10 mouse cellular contexts compared by ENCODE assay signal in genomic region chr16:19884535-19884934, GRCm38 (mm10).
DNase-seq lines count a peak whose midpoint lies in the region; ATAC-seq and TF ChIP-seq lines count a peak whose summit lies in the region.
"Had no signal": no experiment of that assay in that cellular context is flagged by ENCODE, and none has a peak within 500 bp of the region (broad histone marks: within the 10 kb centered on the region; RNA-seq: fewer than 3 reads in every experiment).

No protein-coding gene starts in this region.

- TF ChIP-seq CTCF in lung, embryonic 14.5 days (IDR thresholded peaks at IDR 0.05; ENCODE audit: low read depth), result no peak

- H3K9ac ChIP-seq in heart, embryonic 15.5 days, result no peak overlapping the region
- no peak overlapping the region for H3K9ac ChIP-seq in lung, embryonic 14.5 days
- H3K9ac ChIP-seq in midbrain, embryonic 11.5 days (ENCODE audit: low read length), result no peak overlapping the region
- H3K9ac ChIP-seq: limb, embryonic 15.5 days had no signal

- H3K27me3 ChIP-seq in heart, embryonic 15.5 days, result no peaks in the 10 kb centered on the region
- H3K27me3 ChIP-seq in heart, embryonic 10.5 days (ENCODE audit: insufficient read depth, poor library complexity, severe bottlenecking), result no peaks in the 10 kb centered on the region
- H3K27me3 ChIP-seq in lung, embryonic 14.5 days (ENCODE audit: insufficient read depth, low read length), result no peaks in the 10 kb centered on the region
- no peaks in the 10 kb centered on the region for H3K27me3 ChIP-seq in myocyte (ENCODE audit: control insufficient read depth, insufficient read depth, insufficient read length)
- H3K27me3 ChIP-seq in midbrain, embryonic 11.5 days (ENCODE audit: control insufficient read depth, insufficient read depth, low read length), result no peaks in the 10 kb centered on the region
- H3K27me3 ChIP-seq: limb, embryonic 15.5 days had no signal

- ATAC-seq in heart, embryonic 15.5 days (replicated peaks; ENCODE audit: insufficient number of reproducible peaks, insufficient read depth, low FRiP score, low read depth), result no peak
- ATAC-seq in lung, embryonic 14.5 days (ENCODE audit: insufficient read depth), result peak; percentile 95
- ATAC-seq in midbrain, embryonic 11.5 days (ENCODE audit: low FRiP score), result no peak

- no peaks in the 10 kb centered on the region for H3K9me3 ChIP-seq in heart, embryonic 15.5 days (replicated peaks)
- no peaks in the 10 kb centered on the region for H3K9me3 ChIP-seq in heart, embryonic 10.5 days
- no peaks in the 10 kb centered on the region for H3K9me3 ChIP-seq in lung, embryonic 14.5 days (ENCODE audit: low read depth, low read length)
- no peaks in the 10 kb centered on the region for H3K9me3 ChIP-seq in midbrain, embryonic 11.5 days (ENCODE audit: control insufficient read depth, low read length)
- H3K9me3 ChIP-seq: limb, embryonic 15.5 days had no signal

- H3K27ac ChIP-seq in heart, embryonic 15.5 days, result peak overlapping the region; percentile 42; the same call in 1 of the 2 replicates
- no peak overlapping the region for H3K27ac ChIP-seq in heart, embryonic 10.5 days
- H3K27ac ChIP-seq in lung, embryonic 14.5 days (ENCODE audit: low read depth), result peak overlapping the region; percentile 66; the same call in 1 of the 2 replicates
- no peak overlapping the region for H3K27ac ChIP-seq in midbrain, embryonic 11.5 days (ENCODE audit: low read depth, low read length)
- H3K27ac ChIP-seq: limb, embryonic 15.5 days had no signal

- no peak overlapping the region for H3ac ChIP-seq in myocyte (ENCODE audit: control insufficient read depth, insufficient read length)

- H3K79me2 ChIP-seq in myocyte (ENCODE audit: control insufficient read depth, insufficient read depth), result no peaks in the 10 kb centered on the region

- H3K4me2 ChIP-seq in heart, embryonic 15.5 days, result no peak overlapping the region
- H3K4me2 ChIP-seq in lung, embryonic 14.5 days, result no peak overlapping the region
- H3K4me2 ChIP-seq in myocyte (ENCODE audit: low read depth), result peak overlapping the region; percentile 76
- H3K4me2 ChIP-seq in midbrain, embryonic 11.5 days, result no peak overlapping the region
- H3K4me2 ChIP-seq: limb, embryonic 15.5 days had no signal

- 32% methylated on average over 6 of the region's 6 CpGs for WGBS in heart, embryonic 15.5 days
- 43% methylated on average over 6 of the region's 6 CpGs for WGBS in heart, embryonic 10.5 days
- 5% methylated on average over 6 of the region's 6 CpGs for WGBS in lung, embryonic 14.5 days
- WGBS in large intestine, adult 2 months, result 10% methylated on average over 6 of the region's 6 CpGs
- WGBS in midbrain, embryonic 11.5 days, result 81% methylated on average over 6 of the region's 6 CpGs

- H3K4me3 ChIP-seq in heart, embryonic 15.5 days, result no peak overlapping the region
- H3K4me3 ChIP-seq in heart, embryonic 10.5 days, result no peak overlapping the region
- H3K4me3 ChIP-seq in lung, embryonic 14.5 days (ENCODE audit: low read depth, low read length), result no peak overlapping the region
- H3K4me3 ChIP-seq in myocyte, result no peak overlapping the region
- no peak overlapping the region for H3K4me3 ChIP-seq in midbrain, embryonic 11.5 days (ENCODE audit: low read depth, low read length)
- H3K4me3 ChIP-seq: limb, embryonic 15.5 days had no signal

- 0 out of 2 replicates have a peak, but pooled peaks cover 2% of the 10 kb centered on the region for H3K4me1 ChIP-seq in heart, embryonic 15.5 days (replicated peaks)
- H3K4me1 ChIP-seq in heart, embryonic 10.5 days, result no peaks in the 10 kb centered on the region
- 0 out of 2 replicates have a peak, but pooled peaks cover 4% of the 10 kb centered on the region for H3K4me1 ChIP-seq in lung, embryonic 14.5 days (ENCODE audit: insufficient read depth)
- no peaks in the 10 kb centered on the region for H3K4me1 ChIP-seq in midbrain, embryonic 11.5 days (ENCODE audit: control insufficient read depth, insufficient read depth, low read length)
- H3K4me1 ChIP-seq: limb, embryonic 15.5 days had no signal

- no peak for TF ChIP-seq POLR2A in myocyte (IDR thresholded peaks at IDR 0.05; ENCODE audit: insufficient read length, low read depth)

- no peaks in the 10 kb centered on the region for H3K36me3 ChIP-seq in heart, embryonic 15.5 days
- H3K36me3 ChIP-seq in heart, embryonic 10.5 days, result no peaks in the 10 kb centered on the region
- H3K36me3 ChIP-seq in lung, embryonic 14.5 days (ENCODE audit: insufficient read depth), result no peaks in the 10 kb centered on the region
- no peaks in the 10 kb centered on the region for H3K36me3 ChIP-seq in myocyte (ENCODE audit: control insufficient read depth, insufficient read depth)
- H3K36me3 ChIP-seq in midbrain, embryonic 11.5 days (ENCODE audit: control insufficient read depth, insufficient read depth, low read length), result no peaks in the 10 kb centered on the region
- H3K36me3 ChIP-seq: limb, embryonic 15.5 days had no signal

- DNase-seq in heart, embryonic 10.5 days (ENCODE audit: low spot score), result no peak
- DNase-seq in lung, embryonic 14.5 days, result peak; percentile 88
- DNase-seq in lung, postnatal 14 days, result no peak
- peak; percentile 28 for DNase-seq in large intestine, adult 2 months (ENCODE audit: low read depth, low spot score)
- DNase-seq in midbrain, embryonic 11.5 days (ENCODE audit: low spot score, missing footprints), result no peak
- DNase-seq in urinary bladder, postnatal 25 days (ENCODE audit: low spot score), result no peak
- DNase-seq: cerebellum, postnatal 25 days had no signal

TF ChIP-seq in myocyte, 11 proteins besides CTCF, POLR2A, EP300 and RAD21:
- no peak for TF ChIP-seq MYOD1 (IDR thresholded peaks at IDR 0.05; ENCODE audit: control insufficient read depth in 1 of 3, insufficient read length in 2 of 3, low read depth in 2 of 3)
- TF ChIP-seq SRF (IDR thresholded peaks at IDR 0.05; ENCODE audit: control insufficient read depth, insufficient read length, low read depth), result no peak
- no peak for TF ChIP-seq MYOG (IDR thresholded peaks at IDR 0.05; ENCODE audit: control insufficient read depth in 1 of 3, insufficient read depth in 1 of 3, insufficient read length in 2 of 3, low read depth in 2 of 3)
- no peak for TF ChIP-seq TCF3 (IDR thresholded peaks at IDR 0.05; ENCODE audit: insufficient read length, low read depth)
- no peak for TF ChIP-seq MAX (IDR thresholded peaks at IDR 0.05; ENCODE audit: low read depth)
- TF ChIP-seq TCF12 (IDR thresholded peaks at IDR 0.05; ENCODE audit: insufficient read depth, poor library complexity, severe bottlenecking), result no peak
- TF ChIP-seq USF1 (IDR thresholded peaks at IDR 0.05; ENCODE audit: low read depth), result no peak
- TF ChIP-seq E2F4 (IDR thresholded peaks at IDR 0.05; ENCODE audit: insufficient read depth), result no peak
- no peak for TF ChIP-seq POLR2AphosphoS2 (IDR thresholded peaks at IDR 0.05; ENCODE audit: insufficient read length, low read depth)
- TF ChIP-seq REST (IDR thresholded peaks at IDR 0.05; ENCODE audit: insufficient read depth, insufficient read length), result no peak
- no peak for TF ChIP-seq CEBPB (IDR thresholded peaks at IDR 0.05; ENCODE audit: insufficient read depth, poor library complexity, severe bottlenecking)

Comparison
In these comparisons a context has a peak if more than half of its experiments do, and no peak if none do; other contexts are left out.
1. H3K27ac ChIP-seq: peak in heart, embryonic 15.5 days (single experiment) and lung, embryonic 14.5 days (single experiment); none in heart, embryonic 10.5 days (single experiment) and midbrain, embryonic 11.5 days (single experiment).
2. DNase-seq: peak in lung, embryonic 14.5 days (single experiment) and large intestine, adult 2 months (single experiment); none in heart, embryonic 10.5 days (single experiment), lung, postnatal 14 days (single experiment), midbrain, embryonic 11.5 days (single experiment) and urinary bladder, postnatal 25 days (single experiment).